Mouse (Mus musculus): ENCODE measurements at regions not wholly inside any gene's neighbourhood (a gene's known extent, or its start where the extent isn't known, plus 50 kb on each side); places are given as distances from the start of the nearest gene placed in this dataset.
"Not testable (repeated sequence)": the region's sequence is repeated elsewhere in the genome, so short reads cannot be mapped to it uniquely, and the experiment has no call there.

DNA sequence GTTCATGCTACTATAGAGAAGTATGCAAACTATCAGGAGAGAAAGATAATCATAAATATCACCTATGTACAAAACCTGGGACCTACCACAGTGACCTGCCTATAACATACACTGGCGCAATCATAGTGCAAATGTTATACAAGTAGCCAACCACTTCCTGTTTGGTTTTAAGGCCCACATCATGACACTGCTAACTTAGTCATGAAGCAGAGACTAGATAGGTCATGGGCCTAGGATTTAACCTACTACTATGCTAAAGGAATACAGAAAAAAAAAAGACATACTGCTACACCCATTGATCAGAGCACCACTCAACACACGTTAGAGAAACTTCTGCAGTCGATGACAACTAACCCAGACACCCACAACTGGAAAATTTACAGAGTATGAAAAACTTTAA is 498.6 kb upstream of the Acvr2a start:
- DNase-seq = no peak

GRCm38 (mm10) chr2:48316180-48316889 is 497.6 kb upstream of the Acvr2a start:
- no peak for DNase-seq

DNA sequence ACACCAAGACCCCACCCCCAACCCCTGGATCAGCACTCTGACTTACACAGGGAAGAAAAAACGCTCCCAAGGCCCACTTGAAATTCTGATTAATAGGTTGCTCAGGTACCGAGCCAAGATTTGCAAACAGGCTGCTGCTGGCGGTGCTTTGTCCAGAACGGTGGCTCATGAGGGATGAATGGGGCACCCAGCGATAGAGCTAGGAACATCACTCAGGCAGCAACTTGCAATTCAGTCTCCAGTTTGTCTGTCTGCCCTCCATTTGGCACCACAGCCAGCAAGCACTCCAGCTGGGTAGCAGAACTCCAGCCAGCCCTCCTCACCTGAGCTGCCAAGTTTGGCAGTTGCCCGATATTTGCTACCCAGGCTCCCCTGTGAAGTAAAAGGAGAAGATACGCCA is 496.1 kb upstream of the Acvr2a start:
- DNase-seq = no peak

DNA sequence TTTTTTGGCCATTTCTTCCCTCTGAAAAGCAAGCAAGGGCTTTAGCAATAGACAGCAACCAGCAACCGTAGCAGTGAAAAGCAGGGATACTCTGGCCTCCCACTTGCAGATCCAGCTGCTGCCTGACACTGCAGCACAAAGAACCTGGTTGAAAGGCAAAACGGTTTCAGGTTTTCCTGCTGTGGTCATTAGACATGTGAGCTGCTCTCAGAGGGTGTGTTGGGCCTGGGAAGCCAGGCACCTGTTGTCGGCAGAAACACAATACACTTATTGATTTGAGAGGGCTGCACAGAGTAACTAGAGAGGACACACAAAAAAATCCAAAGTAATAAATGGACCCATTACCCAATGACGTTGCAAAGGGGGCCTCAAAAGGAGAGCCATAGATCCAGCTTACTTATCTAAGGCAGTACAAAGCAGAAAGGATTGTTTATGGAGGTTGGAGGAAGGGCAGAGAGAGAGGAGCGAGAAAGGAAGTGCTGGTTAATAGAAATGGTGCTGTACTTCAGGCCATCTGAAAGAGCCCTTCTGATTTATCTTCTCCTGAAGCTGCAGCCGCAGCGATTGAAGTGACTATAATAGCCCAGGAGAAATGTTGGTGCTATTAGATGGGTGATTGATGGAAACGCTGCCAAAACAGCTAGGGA is 495.4 kb upstream of the Acvr2a start:
- DNase-seq = no peak

DNA sequence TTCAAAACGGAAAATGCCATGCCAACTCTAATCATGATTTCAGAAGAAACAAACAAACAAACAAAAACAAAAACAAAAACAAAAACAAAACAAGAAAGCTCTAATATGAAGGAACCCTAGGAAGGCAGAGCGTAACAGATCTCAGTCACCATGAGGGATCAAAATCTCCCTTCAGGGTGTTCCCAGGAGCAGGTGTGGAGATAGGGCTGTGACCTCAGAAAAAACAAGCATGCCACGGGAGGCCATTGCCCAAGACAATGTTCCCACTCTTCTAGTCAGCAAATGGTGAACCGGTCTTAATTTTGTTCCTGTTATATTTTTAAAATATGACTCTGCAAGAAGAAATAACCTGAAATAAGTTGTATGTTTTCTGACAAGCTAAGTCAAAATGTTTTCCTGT is 492.4 kb upstream of the Acvr2a start:
- no peak for DNase-seq

- DNase-seq = no peak
These were observed 491.6 kb upstream of the Acvr2a start for GRCm38 (mm10) chr2:48322278-48322677.

- DNase-seq = no peak
These were observed 485.7 kb upstream of the Acvr2a start for GRCm38 (mm10) chr2:48328204-48328603.

GRCm38 (mm10) chr2:48332783-48333182 is 481.1 kb upstream of the Acvr2a start:
- DNase-seq = peak; percentile 27 to 37

DNA sequence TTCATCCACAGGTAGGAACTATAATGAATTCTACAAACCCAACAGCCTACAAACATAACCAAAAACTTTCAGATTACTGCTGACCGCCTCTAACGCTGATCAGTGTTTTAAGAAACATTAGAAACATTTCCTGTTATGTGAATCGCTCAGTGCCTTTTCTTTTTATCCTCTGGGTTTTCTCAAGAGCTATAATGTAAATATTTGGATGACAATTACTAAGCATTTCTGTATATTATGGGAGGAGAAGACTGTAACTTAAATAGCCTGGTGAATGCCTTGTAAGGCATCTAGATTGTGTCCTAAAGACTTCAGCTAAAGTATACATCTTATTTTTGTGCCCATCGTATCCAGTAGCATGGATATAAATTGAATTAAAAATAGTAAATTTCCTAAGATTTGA is 465.9 kb upstream of the Acvr2a start:
- no peak for DNase-seq

GRCm38 (mm10) chr2:48349794-48350193 is 464.1 kb upstream of the Acvr2a start:
- no peak for DNase-seq

GRCm38 (mm10) chr2:48350206-48350605 is 463.7 kb upstream of the Acvr2a start:
- no peak for DNase-seq

- DNase-seq = not testable (repeated sequence)
These were observed 442.3 kb upstream of the Acvr2a start for GRCm38 (mm10) chr2:48371572-48371971.

- DNase-seq = no peak
These were observed 440.8 kb upstream of the Acvr2a start for GRCm38 (mm10) chr2:48373086-48373485.

DNA sequence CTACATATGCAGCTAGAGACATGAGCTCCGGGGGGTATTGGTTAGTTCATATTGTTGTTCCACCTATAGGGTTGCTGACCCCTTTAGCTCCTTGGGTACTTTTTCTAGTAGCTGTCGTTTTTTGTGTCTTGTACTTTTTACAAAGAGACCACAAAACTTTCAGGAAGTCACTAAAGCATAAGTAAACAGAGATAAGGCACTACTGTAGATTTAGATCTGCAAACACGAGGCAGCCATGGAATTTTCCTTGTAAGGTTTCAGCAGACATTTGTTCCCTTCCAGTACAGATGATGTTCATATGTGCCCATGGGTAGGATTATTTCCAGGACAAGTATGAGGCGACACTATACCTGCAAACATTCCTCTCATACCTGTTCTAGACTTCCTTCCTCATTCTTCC is 439.6 kb upstream of the Acvr2a start:
- no peak for DNase-seq

DNA sequence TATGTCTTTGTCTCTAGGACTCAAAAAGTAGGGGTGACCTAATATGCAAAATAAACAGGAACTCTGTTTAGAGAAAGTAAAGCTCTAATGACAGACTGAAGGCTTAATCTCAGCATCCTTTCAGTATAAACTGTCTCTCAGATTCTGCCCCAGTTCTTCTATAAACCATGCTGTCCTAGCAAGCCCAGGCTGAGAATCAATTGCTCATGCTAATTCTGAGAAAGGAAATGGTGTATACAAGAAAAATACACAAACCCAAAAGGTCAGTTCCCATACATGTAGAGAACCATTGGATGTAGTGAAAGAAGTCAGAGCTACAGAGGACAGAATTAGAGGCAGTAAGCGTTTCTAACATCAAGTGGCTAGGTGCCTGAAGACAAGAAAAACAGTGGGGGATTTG is 435.7 kb upstream of the Acvr2a start:
- no peak for DNase-seq

DNA sequence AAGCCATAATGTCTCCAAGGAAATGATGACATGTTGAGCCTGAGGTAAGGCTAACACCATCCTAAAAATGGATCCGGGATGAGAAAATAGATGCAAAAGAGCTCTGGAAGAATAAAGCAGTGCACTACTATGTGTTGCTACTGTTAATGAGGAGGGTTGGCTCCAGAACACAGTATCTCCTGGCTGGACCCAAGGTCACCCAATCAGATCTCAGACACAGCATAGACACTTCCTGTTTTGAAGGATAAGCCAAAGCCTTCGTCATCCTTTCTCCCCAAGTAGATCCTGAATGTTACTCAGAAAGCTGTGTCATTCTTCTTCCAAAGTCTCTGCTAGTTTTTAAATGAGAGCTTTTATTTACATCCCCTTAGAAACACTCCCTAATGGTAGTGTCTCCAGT is 435.2 kb upstream of the Acvr2a start:
- DNase-seq = no peak

GRCm38 (mm10) chr2:48380140-48380539 is 433.8 kb upstream of the Acvr2a start:
- no peak for DNase-seq

DNA sequence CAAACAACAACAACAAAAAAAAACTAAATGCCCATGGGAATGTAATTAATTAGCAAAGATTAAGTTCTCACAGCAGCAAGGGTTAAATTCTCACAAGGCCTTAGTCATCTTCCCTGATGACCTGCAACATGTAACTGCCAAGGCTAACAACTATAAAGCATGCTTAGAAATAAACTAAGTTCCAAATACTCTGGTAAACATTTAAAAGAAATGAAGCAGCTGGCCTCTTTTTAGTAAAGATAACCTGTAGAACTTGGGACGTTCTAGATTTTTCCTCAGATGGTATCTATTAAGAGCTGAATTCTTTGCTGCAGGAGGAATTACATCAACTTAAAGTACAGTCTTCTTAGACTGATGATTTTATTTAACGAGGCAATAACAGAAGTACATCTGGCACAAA is 433.1 kb upstream of the Acvr2a start:
- no peak for DNase-seq

DNA sequence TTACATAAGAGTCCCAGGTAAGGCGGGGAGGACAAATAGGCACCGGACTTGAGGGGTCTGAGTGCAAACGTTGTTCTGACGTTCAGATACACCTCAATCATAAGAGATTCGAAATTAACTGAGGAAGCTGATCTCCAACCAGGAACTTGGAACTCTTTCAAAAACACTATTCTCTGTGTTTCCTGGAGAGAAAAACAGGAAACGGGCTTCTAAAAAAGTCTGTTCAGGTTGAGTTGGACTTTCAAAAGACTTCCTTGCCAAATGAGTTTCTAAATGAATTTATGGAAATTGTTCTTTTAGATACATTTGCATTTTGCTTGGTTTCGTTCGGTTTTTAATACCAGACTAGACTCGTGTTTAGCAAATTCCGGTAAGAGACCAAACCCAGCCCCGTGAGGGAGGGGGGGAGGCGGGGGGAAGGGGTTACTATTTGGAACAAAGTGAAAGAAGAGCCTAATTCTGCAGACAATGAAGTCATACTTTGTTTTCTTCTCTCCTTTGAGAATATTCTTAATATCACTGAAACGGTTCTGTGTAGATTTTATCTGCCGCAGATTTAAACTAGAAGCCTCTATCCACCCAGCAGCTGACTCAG is 432.3 kb upstream of the Acvr2a start:
- DNase-seq = peak; percentile 28 to 37

GRCm38 (mm10) chr2:48398504-48398903 is 415.4 kb upstream of the Acvr2a start:
- DNase-seq = no peak

GRCm38 (mm10) chr2:48399191-48399590 is 414.7 kb upstream of the Acvr2a start:
- no peak for DNase-seq

- DNase-seq = no peak
These were observed 411.1 kb upstream of the Acvr2a start for GRCm38 (mm10) chr2:48402813-48403212.

GRCm38 (mm10) chr2:48404460-48404859 is 409.4 kb upstream of the Acvr2a start:
- DNase-seq = no peak

GRCm38 (mm10) chr2:48407876-48408275 is 406.0 kb upstream of the Acvr2a start:
- no peak for DNase-seq
